In the genomic region with DNA sequence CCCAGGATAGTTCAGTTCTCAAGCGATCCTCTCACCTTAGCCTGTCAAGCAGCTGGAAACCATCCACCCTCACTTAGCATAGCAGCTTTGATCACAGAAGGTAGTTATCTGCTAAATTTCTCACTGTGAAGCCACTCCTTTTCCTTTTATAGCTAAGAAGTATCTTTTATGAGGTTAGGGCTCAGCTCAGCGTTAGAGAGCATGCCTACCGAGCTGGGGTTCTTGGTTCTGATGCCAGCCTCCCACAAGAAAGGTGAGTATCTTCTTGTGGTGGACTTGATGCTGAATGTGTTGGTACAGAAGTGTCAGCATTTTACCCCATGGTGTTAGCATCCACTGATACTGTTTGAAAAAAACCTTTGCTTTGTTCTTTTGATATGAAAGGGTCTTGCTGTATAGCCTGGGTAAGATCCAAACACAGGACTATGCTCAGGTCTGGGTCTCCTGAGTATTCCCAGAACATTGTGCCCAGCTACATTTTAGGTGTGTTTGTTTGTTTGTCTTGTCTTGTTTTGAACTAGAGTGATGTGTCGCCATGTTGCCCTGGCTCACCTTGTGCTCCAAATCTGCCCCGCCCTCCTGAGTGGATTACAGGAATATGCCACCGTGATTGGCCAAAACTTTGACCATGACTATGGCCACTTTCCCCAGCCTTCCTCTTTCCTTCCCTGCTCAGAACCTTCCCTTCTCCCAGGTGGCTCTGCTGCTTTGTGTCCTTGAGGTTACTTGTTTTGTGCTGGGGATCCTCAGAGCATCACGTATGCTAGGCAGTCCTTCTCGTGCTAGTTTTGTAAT, we compare ENCODE assay signal across 19 mouse cellular contexts. TPM values are rescaled to one million over a fixed set of nuclear protein-coding genes. Genes with fewer than 3 reads are reported as not detected.
DNase-seq lines count a peak whose midpoint lies in the region; ATAC-seq and TF ChIP-seq lines count a peak whose summit lies in the region.
"Had no signal": no experiment of that assay in that cellular context is flagged by ENCODE, and none has a peak within 500 bp of the region (broad histone marks: within the 10 kb centered on the region; RNA-seq: fewer than 3 reads in every experiment).

No protein-coding gene starts in this region.

- peaks cover 26% of the 10 kb centered on the region for H3K4me1 ChIP-seq in heart, embryonic 10.5 days
- H3K4me1 ChIP-seq in MEL (ENCODE audit: control insufficient read depth in 1 of 2, insufficient read depth in 2 of 2, low read length in 2 of 2) = peaks cover 12 to 23% of the 10 kb centered on the region in 2 experiments
- H3K4me1 ChIP-seq in liver, embryonic 11.5 days (replicated peaks; ENCODE audit: control insufficient read depth, insufficient read depth, low read length) = peaks cover 32% of the 10 kb centered on the region
- peaks cover 7% of the 10 kb centered on the region for H3K4me1 ChIP-seq in midbrain, embryonic 10.5 days

- H3K27ac ChIP-seq in heart, embryonic 10.5 days = 0 out of 2 replicates have a peak overlapping the region, but pooled peaks have one; percentile 29
- no peak overlapping the region for H3K27ac ChIP-seq in MEL (ENCODE audit: control insufficient read depth, low read depth, low read length)
- H3K27ac ChIP-seq in liver, embryonic 11.5 days (ENCODE audit: low read depth, low read length) = peak overlapping the region; percentile 77; the same call in 1 of the 2 replicates
- no peak overlapping the region for H3K27ac ChIP-seq in midbrain, embryonic 10.5 days (replicated peaks)
- H3K27ac ChIP-seq: forebrain, embryonic 15.5 days; heart, embryonic 13.5 days; limb, embryonic 12.5 days; neural tube, embryonic 13.5 days had no signal

- TF ChIP-seq POLR2A in MEL (IDR thresholded peaks at IDR 0.05; ENCODE audit: control insufficient read depth in 1 of 2, insufficient read depth in 1 of 2, low read depth in 1 of 2, low read length in 2 of 2, poor library complexity in 1 of 2) = no peak

- TF ChIP-seq EP300 in MEL (IDR thresholded peaks at IDR 0.05; ENCODE audit: low read depth in 1 of 2, low read length in 2 of 2) = no peak

- no peaks in the 10 kb centered on the region for H3K27me3 ChIP-seq in heart, embryonic 10.5 days (ENCODE audit: insufficient read depth, poor library complexity, severe bottlenecking)
- no peaks in the 10 kb centered on the region for H3K27me3 ChIP-seq in MEL (ENCODE audit: control insufficient read depth in 1 of 2, insufficient read depth in 2 of 2, low read length in 2 of 2)
- H3K27me3 ChIP-seq in liver, embryonic 11.5 days (replicated peaks; ENCODE audit: control insufficient read depth, insufficient read depth, low read length) = no peaks in the 10 kb centered on the region
- no peaks in the 10 kb centered on the region for H3K27me3 ChIP-seq in midbrain, embryonic 10.5 days (ENCODE audit: low read depth, poor library complexity, severe bottlenecking)
- H3K27me3 ChIP-seq: forebrain, embryonic 15.5 days; heart, embryonic 13.5 days; limb, embryonic 12.5 days; neural tube, embryonic 13.5 days had no signal

- TF ChIP-seq RAD21 in MEL (IDR thresholded peaks at IDR 0.05; ENCODE audit: low read depth, low read length) = no peak

- WGBS in heart, embryonic 10.5 days = 61% methylated on average over 8 of the region's 8 CpGs
- WGBS in liver, embryonic 11.5 days = 68% methylated on average over 8 of the region's 8 CpGs
- 89% methylated on average over 8 of the region's 8 CpGs for WGBS in midbrain, embryonic 10.5 days

- H3K36me3 ChIP-seq in heart, embryonic 10.5 days = no peaks in the 10 kb centered on the region
- peaks cover 0 to 15% of the 10 kb centered on the region in 2 experiments; a peak in 2 of 4 replicates for H3K36me3 ChIP-seq in MEL (ENCODE audit: control insufficient read depth in 1 of 2, insufficient read depth in 2 of 2, low read length in 2 of 2)
- H3K36me3 ChIP-seq in liver, embryonic 11.5 days (ENCODE audit: control insufficient read depth, insufficient read depth, low read length) = no peaks in the 10 kb centered on the region
- no peaks in the 10 kb centered on the region for H3K36me3 ChIP-seq in midbrain, embryonic 10.5 days
- H3K36me3 ChIP-seq: forebrain, embryonic 15.5 days; heart, embryonic 13.5 days; limb, embryonic 12.5 days; neural tube, embryonic 13.5 days had no signal

- ATAC-seq in liver, embryonic 11.5 days (replicated peaks; ENCODE audit: low FRiP score) = no peak; the same call in 1 of the 2 replicates
- ATAC-seq: forebrain, embryonic 15.5 days; hindbrain, embryonic 16.5 days had no signal

- no peak overlapping the region for H3K4me2 ChIP-seq in liver, embryonic 11.5 days
- H3K4me2 ChIP-seq: forebrain, embryonic 15.5 days; heart, embryonic 13.5 days; limb, embryonic 12.5 days; neural tube, embryonic 13.5 days had no signal

- no peaks in the 10 kb centered on the region for H3K79me2 ChIP-seq in MEL (ENCODE audit: control insufficient read depth, insufficient read depth, low read length, poor library complexity)

- H3K9ac ChIP-seq in MEL (ENCODE audit: control insufficient read depth, low read depth, low read length, poor library complexity, severe bottlenecking) = no peak overlapping the region
- H3K9ac ChIP-seq in liver, embryonic 11.5 days (ENCODE audit: low read depth, low read length) = no peak overlapping the region
- H3K9ac ChIP-seq: forebrain, embryonic 15.5 days; heart, embryonic 13.5 days; limb, embryonic 12.5 days; neural tube, embryonic 13.5 days had no signal

- TF ChIP-seq CTCF in MEL (IDR thresholded peaks at IDR 0.05 in 2 of 3, conservative IDR thresholded peaks at IDR 0.05 in 1 of 3; ENCODE audit: control insufficient read depth in 1 of 3, insufficient read depth in 1 of 3, low read depth in 2 of 3, low read length in 3 of 3, poor library complexity in 1 of 3, severe bottlenecking in 1 of 3) = no peak

- no peaks in the 10 kb centered on the region for H3K9me3 ChIP-seq in heart, embryonic 10.5 days
- no peaks in the 10 kb centered on the region for H3K9me3 ChIP-seq in MEL (replicated peaks; ENCODE audit: insufficient read depth, low read length)
- H3K9me3 ChIP-seq in liver, embryonic 11.5 days (ENCODE audit: control insufficient read depth, low read length) = no peaks in the 10 kb centered on the region
- no peaks in the 10 kb centered on the region for H3K9me3 ChIP-seq in midbrain, embryonic 10.5 days (replicated peaks)
- H3K9me3 ChIP-seq: forebrain, embryonic 15.5 days; heart, embryonic 13.5 days; limb, embryonic 12.5 days; megakaryocyte, embryonic 14.5 days; neural tube, embryonic 13.5 days had no signal

- no peak for DNase-seq in heart, embryonic 10.5 days (ENCODE audit: low spot score)
- no peak for DNase-seq in heart, postnatal 4 days
- DNase-seq in MEL (ENCODE audit: low read depth, low spot score) = no peak
- DNase-seq in liver, embryonic 11.5 days (ENCODE audit: low spot score) = no peak
- DNase-seq in naive thymus-derived CD4-positive, alpha-beta T cell, adult 2 months (ENCODE audit: low read depth) = peak; percentile 83
- DNase-seq in midbrain, embryonic 10.5 days (ENCODE audit: low spot score) = no peak
- no peak for DNase-seq in spleen, adult 12 weeks (ENCODE audit: low spot score)
- DNase-seq: cerebellum, adult 11 months; cerebellum, postnatal 25 days; heart, postnatal 36 days; kidney, adult 11 months; kidney, postnatal 10 days; right cerebral cortex, postnatal 14 days had no signal

- H3K4me3 ChIP-seq in heart, embryonic 10.5 days = no peak overlapping the region
- H3K4me3 ChIP-seq in MEL (ENCODE audit: control insufficient read depth in 1 of 2, insufficient read depth in 1 of 2, low read depth in 2 of 2, low read length in 2 of 2) = no peak overlapping the region
- no peak overlapping the region for H3K4me3 ChIP-seq in liver, embryonic 11.5 days (ENCODE audit: low read depth, low read length)
- H3K4me3 ChIP-seq in midbrain, embryonic 10.5 days = no peak overlapping the region
- H3K4me3 ChIP-seq: forebrain, embryonic 15.5 days; heart, embryonic 13.5 days; limb, embryonic 12.5 days; megakaryocyte, embryonic 14.5 days; neural tube, embryonic 13.5 days had no signal

TF ChIP-seq in MEL, 35 proteins besides CTCF, POLR2A, EP300 and RAD21:
- TF ChIP-seq JUND (IDR thresholded peaks at IDR 0.05; ENCODE audit: low read depth, low read length) (no peak), SIN3A (IDR thresholded peaks at IDR 0.05; ENCODE audit: low read length) (0 out of 2 replicates have a peak, but pooled peaks have one; percentile 20)

RNA-seq across cellular contexts. Expression of a gene that starts 8.9 kb away (rescaled TPM):
- 5.3 and 5.6 TPM in 2 replicates for polyA plus RNA-seq in heart, embryonic 10.5 days (2016; fragmentation: Nextera tagmentation; extraction: Ambion mirVana)
- 1 to 10 TPM; 6.8 to 7.5 TPM for total RNA-seq in heart, postnatal 4 days (2021)
- 3.4 and 4.9 TPM in 2 replicates for total RNA-seq in MEL (2012; rRNA removed)
- 1 to 10 TPM in 1 of 2 experiments, not detected in 1; 8.7 TPM for polyA plus RNA-seq in MEL (2012; ENCODE audit: insufficient read depth in 1 of 2, insufficient read length in 2 of 2, low read depth in 1 of 2, low replicate concordance in 2 of 2, missing spikeins in 1 of 2)
- polyA plus RNA-seq in liver, embryonic 11.5 days (2014; fragmentation: Nextera tagmentation; extraction: Ambion mirVana) = 5.7 and 6.5 TPM in 2 replicates
- 7.3 and 8.7 TPM in 2 replicates for polyA plus RNA-seq in midbrain, embryonic 10.5 days (2016; fragmentation: Nextera tagmentation; extraction: Ambion mirVana)

RNA-seq across cellular contexts. Expression of a gene that starts 59.8 kb away (rescaled TPM):
- 257 and 312 TPM in 2 replicates for polyA plus RNA-seq in heart, embryonic 10.5 days (2016; fragmentation: Nextera tagmentation; extraction: Ambion mirVana)
- total RNA-seq in heart, postnatal 4 days (2021) = 100 to 1,000 TPM; 311 to 312 TPM
- 33.5 and 37.6 TPM in 2 replicates for total RNA-seq in MEL (2012; rRNA removed)
- polyA plus RNA-seq in MEL (2012; ENCODE audit: insufficient read depth in 1 of 2, insufficient read length in 2 of 2, low read depth in 1 of 2, low replicate concordance in 2 of 2, missing spikeins in 1 of 2) = 10 to 100 TPM in 1 of 2 experiments, not detected in 1; 60.6 TPM
- polyA plus RNA-seq in liver, embryonic 11.5 days (2014; fragmentation: Nextera tagmentation; extraction: Ambion mirVana) = 256 and 297 TPM in 2 replicates
- 226 and 239 TPM in 2 replicates for polyA plus RNA-seq in midbrain, embryonic 10.5 days (2016; fragmentation: Nextera tagmentation; extraction: Ambion mirVana)

Comparison
In these comparisons a context has a peak if more than half of its experiments do, and no peak if none do; other contexts are left out.
1. H3K27ac ChIP-seq: peak in heart, embryonic 10.5 days (single experiment) and liver, embryonic 11.5 days (single experiment); none in MEL (single experiment) and midbrain, embryonic 10.5 days (single experiment).